Mouse (Mus musculus) olfactory bulb, adult 2 months (tissue): ENCODE results near the gene Rnf220.

ENCODE experiments used
- CTCF ChIP-seq: fragments of 200-500 bp; IDR thresholded peaks from 2 replicates; pipeline ENCODE4 v1.5.1; 2012; ENCODE audit warnings: low read depth, mild to moderate bottlenecking, low read length, moderate library complexity; ENCODE audit not compliant: insufficient read depth
- POLR2A ChIP-seq: fragments of 200-500 bp; IDR thresholded peaks from 2 replicates; pipeline ENCODE4 v1.6.1; 2012; ENCODE audit warnings: mild to moderate bottlenecking, low read depth, low read length, moderate library complexity; ENCODE audit not compliant: insufficient read depth

GRCm38 (mm10) chr4:117278381-117279252 lies 218.2 kb downstream of the Rnf220 start:
- no peak for TF ChIP-seq CTCF
- no peak for TF ChIP-seq POLR2A
